Mouse (Mus musculus) left cerebral cortex, postnatal 14 days (tissue): ENCODE measurements around the gene Nhlh2. TPM values are rescaled to one million over a fixed set of nuclear protein-coding genes. Genes with fewer than 3 reads are reported as not detected.

Experiments
- total RNA-seq, 2 experiments: library from RNA; stranded (reverse); gene quantifications; 2 replicates each; pipeline ENCODE4 v1.2.3; 2021

Nhlh2 gene
- total RNA-seq, 2 experiments from 2014 or later = 0.22 to 0.51 TPM

Other genes starting within 250 kb of the Nhlh2 start
- gene Mab21l3, start 161.1 kb upstream of the Nhlh2 start, total RNA-seq = under 1 TPM in 1 of 2 experiments, not detected in 1; 0.20 TPM
- 1 to 10 TPM; 8.3 to 9.3 TPM for gene Slc22a15, start 85.6 kb upstream of the Nhlh2 start, total RNA-seq
- 1 to 10 TPM; 1.5 to 2.2 TPM for gene Casq2, start 76.3 kb downstream of the Nhlh2 start, total RNA-seq
- gene Vangl1, start 194.6 kb downstream of the Nhlh2 start, total RNA-seq = 1 to 10 TPM; 5.3 to 6.6 TPM